Mouse (Mus musculus): Measurements from ENCODE around the gene Duox1. TPM values are rescaled to one million over a fixed set of nuclear protein-coding genes. Genes with fewer than 3 reads are reported as not detected.
A peak's percentile ranks its signal among the peaks of the same experiment; 100 is the strongest.

Duox1 gene
- polyA plus RNA-seq, 1 experiment: not detected

DNA sequence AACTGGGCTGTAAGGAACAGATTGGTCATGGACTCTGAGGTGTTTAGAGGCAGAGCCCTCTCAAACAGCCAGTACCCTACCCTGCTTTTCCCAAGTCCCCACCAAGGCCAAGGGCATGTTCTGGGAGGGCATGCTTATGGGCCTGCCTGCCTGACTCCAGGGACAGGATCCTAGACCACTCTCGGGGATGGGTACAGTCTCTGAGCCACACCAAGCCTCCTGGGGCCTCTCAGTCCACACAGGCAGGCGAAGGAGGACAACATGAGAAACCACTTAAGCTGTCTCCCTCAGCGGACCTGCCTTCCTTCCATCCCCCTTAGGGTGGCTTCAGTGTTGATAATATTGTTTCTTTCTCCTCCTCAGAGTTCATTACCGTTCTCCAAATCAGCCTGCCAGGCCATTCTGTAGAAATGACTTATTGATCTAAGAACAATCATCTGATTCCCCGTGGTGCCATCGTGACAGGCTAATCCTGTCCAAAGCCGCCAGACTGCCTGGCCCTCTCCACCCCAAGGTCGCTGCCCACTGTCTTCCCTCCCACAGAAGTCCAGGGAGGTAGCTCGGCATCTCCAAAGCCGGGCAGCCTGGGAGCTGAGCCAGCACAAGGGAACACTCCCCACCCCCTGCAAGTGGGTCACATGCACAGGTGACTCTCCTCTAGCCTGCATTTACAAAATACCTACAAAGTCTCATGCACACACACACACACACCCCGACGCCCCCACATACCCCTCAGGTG is 38.9 kb downstream of the Duox1 start:
- H3K4me1 ChIP-seq (ENCODE audit: control insufficient read depth, insufficient read depth, low read length): no peaks in the 10 kb centered on the region
- no peak overlapping the region for H3K4me3 ChIP-seq (replicated peaks; ENCODE audit: control insufficient read depth, low read depth, low read length)
- H3K27ac ChIP-seq (ENCODE audit: control insufficient read depth, insufficient read depth, low read depth, low read length, poor library complexity): no peak overlapping the region
- 89% methylated on average over 12 of the region's 12 CpGs for WGBS
- no peak for TF ChIP-seq CTCF (IDR thresholded peaks at IDR 0.05; ENCODE audit: control insufficient read depth, insufficient read depth, low read length)
- no peak for TF ChIP-seq POLR2A (IDR thresholded peaks at IDR 0.05; ENCODE audit: borderline replicate concordance, control insufficient read depth, low read depth, low read length)

DNA sequence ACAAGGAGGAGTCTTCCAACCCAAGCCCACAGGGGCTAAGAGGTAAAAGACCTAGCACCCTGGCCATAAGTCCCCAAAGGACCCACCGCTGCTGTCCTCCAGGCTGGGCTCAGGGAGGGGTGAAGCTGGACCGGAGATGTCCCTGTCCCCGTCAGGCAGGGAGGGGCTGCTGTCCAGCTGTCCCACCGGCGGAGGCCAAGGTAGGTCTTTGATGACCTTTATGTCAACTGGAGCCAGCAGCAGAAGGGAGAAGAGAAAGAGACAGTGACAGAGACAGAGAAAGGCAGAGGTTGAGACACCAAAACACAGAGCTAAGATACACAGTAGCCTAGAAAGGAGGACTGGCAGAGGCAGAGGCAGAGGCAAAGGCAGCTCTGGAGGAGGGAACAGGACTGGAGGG is 39.9 kb downstream of the Duox1 start:
- TF ChIP-seq CTCF (IDR thresholded peaks at IDR 0.05; ENCODE audit: control insufficient read depth, insufficient read depth, low read length): no peak
- no peak for TF ChIP-seq POLR2A (IDR thresholded peaks at IDR 0.05; ENCODE audit: borderline replicate concordance, control insufficient read depth, low read depth, low read length)
- WGBS: 88% methylated on average over 5 of the region's 5 CpGs
- Histone ChIP-seq H3K4me1 (ENCODE audit: control insufficient read depth, insufficient read depth, low read length) (no peaks in the 10 kb centered on the region), H3K27ac (ENCODE audit: control insufficient read depth, insufficient read depth, low read depth, low read length, poor library complexity) (no peak overlapping the region), H3K4me3 (replicated peaks; ENCODE audit: control insufficient read depth, low read depth, low read length) (no peak overlapping the region)

DNA sequence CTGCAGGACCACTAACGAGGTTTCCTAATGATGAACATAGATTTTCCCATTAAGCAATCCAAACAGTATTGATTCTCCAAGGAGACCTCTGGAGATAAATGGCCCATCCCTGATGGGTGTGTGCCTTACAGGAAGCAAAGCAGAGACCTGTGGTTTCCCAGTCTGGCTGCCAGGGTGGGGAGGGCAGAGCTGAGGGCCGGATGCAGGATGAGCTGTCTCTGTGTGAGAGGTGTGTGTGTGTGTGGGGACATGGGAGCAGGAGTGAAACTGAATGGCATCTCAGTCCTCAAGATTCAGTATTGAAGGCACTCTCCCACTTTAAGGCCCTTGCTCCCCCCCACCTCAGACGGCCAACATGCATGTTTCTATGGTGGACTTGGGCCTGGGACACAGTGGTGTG is 40.7 kb downstream of the Duox1 start:
- 74% methylated on average over 3 of the region's 3 CpGs for WGBS
- H3K4me1 ChIP-seq (ENCODE audit: control insufficient read depth, insufficient read depth, low read length): peaks cover 2% of the 10 kb centered on the region; the same call in 1 of the 2 replicates
- TF ChIP-seq CTCF (IDR thresholded peaks at IDR 0.05; ENCODE audit: control insufficient read depth, insufficient read depth, low read length) (no peak), POLR2A (IDR thresholded peaks at IDR 0.05; ENCODE audit: borderline replicate concordance, control insufficient read depth, low read depth, low read length) (no peak)

DNA sequence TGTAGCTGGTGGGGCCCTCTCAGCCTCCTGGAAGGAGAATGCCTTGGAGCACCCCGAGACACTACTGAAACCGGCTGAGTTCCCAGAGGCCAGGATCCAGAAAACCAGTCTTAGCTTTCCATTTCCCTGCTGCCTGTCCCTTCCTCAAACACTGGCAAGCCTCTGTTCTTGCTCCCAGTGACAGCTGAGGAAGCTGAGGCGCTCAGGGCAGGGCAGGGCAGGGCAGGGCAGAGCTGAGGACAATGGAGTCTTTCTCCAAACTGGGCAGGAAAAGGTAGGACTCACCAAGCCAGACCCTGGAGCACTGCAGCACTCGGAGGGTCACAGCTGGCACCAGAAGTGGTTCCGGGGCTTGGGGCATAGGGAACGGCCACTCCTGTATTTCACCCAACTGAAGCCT is 44.8 kb downstream of the Duox1 start:
- TF ChIP-seq CTCF (IDR thresholded peaks at IDR 0.05; ENCODE audit: control insufficient read depth, insufficient read depth, low read length) (no peak), POLR2A (IDR thresholded peaks at IDR 0.05; ENCODE audit: borderline replicate concordance, control insufficient read depth, low read depth, low read length) (no peak)
- Histone ChIP-seq H3K4me1 (ENCODE audit: control insufficient read depth, insufficient read depth, low read length) (peaks cover 4% of the 10 kb centered on the region), H3K4me3 (replicated peaks; ENCODE audit: control insufficient read depth, low read depth, low read length) (no peak overlapping the region), H3K27ac (ENCODE audit: control insufficient read depth, insufficient read depth, low read depth, low read length, poor library complexity) (no peak overlapping the region)
- 95% methylated on average over 6 of the region's 6 CpGs for WGBS

More for the DNA sequence above, 40.7 kb downstream of the Duox1 start:
- no peak overlapping the region for H3K4me3 ChIP-seq (replicated peaks; ENCODE audit: control insufficient read depth, low read depth, low read length)
- H3K27ac ChIP-seq (ENCODE audit: control insufficient read depth, insufficient read depth, low read depth, low read length, poor library complexity): no peak overlapping the region

DNA sequence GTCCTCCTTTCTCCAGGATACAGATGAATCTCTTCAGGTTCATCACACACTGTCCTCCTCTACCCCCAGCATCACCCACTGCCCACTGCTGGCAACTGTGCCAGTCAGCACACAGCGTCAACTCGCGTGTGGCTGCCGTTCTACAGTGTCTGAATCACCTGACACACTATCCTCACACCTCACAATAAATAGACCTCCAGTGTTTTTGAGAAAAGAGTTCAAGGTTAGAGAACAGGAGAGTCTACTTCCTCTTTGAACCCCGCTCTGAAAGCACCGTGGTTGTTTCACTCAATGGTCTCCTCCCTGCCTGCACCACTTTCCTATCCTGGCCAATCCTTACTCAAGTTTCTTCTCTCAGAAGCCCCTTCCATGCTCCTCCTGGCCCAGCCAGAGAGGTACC is 45.7 kb downstream of the Duox1 start:
- no peak for TF ChIP-seq POLR2A (IDR thresholded peaks at IDR 0.05; ENCODE audit: borderline replicate concordance, control insufficient read depth, low read depth, low read length)
- Histone ChIP-seq H3K4me1 (ENCODE audit: control insufficient read depth, insufficient read depth, low read length) (peaks cover 4% of the 10 kb centered on the region), H3K4me3 (replicated peaks; ENCODE audit: control insufficient read depth, low read depth, low read length) (no peak overlapping the region), H3K27ac (ENCODE audit: control insufficient read depth, insufficient read depth, low read depth, low read length, poor library complexity) (no peak overlapping the region)
- WGBS: 45% methylated on average over 6 of the region's 6 CpGs

DNA sequence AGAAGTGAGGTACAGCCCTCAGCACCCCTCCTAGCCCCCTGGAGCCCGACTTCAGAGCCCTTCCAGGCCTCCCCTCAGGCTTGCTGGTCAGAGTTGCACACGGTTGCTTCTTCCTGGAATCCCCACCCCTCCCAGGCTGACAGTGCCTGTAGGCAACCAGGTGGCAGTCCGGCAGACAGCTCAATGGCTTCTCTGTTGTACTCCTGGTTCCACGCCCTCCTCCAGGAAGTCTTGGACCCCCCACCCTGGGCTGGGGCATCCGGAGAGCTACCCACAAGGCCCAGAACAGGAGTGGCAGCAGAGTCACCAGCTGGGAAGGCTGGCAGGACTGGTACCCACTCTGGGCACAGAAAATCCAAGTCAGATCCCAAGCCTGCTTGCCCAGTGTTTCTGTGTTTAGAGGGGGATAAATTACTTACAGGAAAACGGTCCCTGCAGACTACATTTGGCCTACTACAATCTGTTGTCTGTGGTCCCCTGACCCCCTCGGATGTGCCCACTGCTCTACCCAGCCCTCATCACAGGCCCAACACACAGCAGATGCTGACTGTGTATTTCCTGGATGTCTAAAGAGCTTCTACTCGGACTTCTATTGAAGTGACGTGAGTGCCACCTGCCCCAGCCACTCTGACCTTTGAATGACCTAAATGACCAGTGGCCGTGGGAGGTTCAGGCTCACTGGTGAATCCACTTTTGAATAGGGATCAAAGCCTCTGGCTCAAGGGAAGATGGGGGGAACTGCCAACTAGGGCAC is 46.6 kb downstream of the Duox1 start:
- H3K4me1 ChIP-seq (ENCODE audit: control insufficient read depth, insufficient read depth, low read length): peaks cover 4% of the 10 kb centered on the region
- WGBS: 61% methylated on average over 10 of the region's 10 CpGs
- no peak overlapping the region for H3K4me3 ChIP-seq (replicated peaks; ENCODE audit: control insufficient read depth, low read depth, low read length)
- TF ChIP-seq POLR2A (IDR thresholded peaks at IDR 0.05; ENCODE audit: borderline replicate concordance, control insufficient read depth, low read depth, low read length) (no peak), CTCF (IDR thresholded peaks at IDR 0.05; ENCODE audit: control insufficient read depth, insufficient read depth, low read length) (no peak)
- H3K27ac ChIP-seq (ENCODE audit: control insufficient read depth, insufficient read depth, low read depth, low read length, poor library complexity): no peak overlapping the region

DNA sequence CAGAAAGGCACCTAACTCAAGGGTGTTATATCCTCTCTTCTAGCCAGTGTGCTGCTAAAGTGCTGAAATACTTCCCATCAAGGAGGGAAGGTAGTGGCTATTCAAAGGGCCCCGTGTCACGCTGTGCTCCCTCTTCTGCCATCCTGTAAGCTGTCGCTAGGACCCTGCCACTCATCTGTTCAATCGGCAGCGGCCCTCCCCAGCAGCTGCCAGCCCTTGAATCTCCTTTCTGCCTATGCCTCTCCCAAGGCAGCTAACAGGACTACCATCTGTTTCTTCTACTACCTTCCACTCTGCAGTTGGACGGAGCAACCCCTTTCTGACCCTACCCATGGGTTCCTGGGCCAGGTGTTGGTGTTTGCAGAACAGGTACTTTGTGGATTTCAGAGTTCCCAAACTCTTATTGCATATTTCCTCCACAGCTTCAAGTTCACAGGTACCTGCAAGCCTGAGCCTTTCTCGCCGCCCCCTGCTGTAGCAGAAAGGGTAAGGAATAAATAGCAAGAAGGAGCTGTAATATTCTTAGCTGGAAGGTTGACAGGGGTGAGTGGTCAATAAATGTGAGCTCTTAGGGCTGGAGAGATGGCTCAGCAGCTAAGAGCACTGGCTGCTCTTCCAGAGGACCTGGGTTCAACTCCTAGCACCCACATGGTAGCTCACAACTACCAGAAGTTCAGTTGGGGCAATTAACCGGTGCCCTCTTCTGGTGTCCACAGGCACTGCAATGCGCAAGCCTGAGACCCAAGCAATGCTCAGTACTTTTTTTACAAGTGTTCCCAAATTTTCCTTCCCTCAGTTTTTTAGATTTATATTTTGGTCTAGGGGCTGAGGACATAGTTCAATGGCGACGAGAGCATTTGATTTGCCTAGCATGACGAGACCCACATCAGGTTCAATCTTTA is 47.4 kb downstream of the Duox1 start:
- TF ChIP-seq CTCF (IDR thresholded peaks at IDR 0.05; ENCODE audit: control insufficient read depth, insufficient read depth, low read length) (0 out of 2 replicates have a peak, but pooled peaks have one; percentile 2), POLR2A (IDR thresholded peaks at IDR 0.05; ENCODE audit: borderline replicate concordance, control insufficient read depth, low read depth, low read length) (no peak)
- H3K4me1 ChIP-seq (ENCODE audit: control insufficient read depth, insufficient read depth, low read length): peaks cover 4% of the 10 kb centered on the region
- H3K27ac ChIP-seq (ENCODE audit: control insufficient read depth, insufficient read depth, low read depth, low read length, poor library complexity): no peak overlapping the region
- WGBS: 92% methylated on average over 13 of the region's 13 CpGs
- no peak overlapping the region for H3K4me3 ChIP-seq (replicated peaks; ENCODE audit: control insufficient read depth, low read depth, low read length)

Measured in bone marrow, adult 2 months (tissue).